Comparison of ENCODE assay signal across 15 mouse cellular contexts in the genomic region with DNA sequence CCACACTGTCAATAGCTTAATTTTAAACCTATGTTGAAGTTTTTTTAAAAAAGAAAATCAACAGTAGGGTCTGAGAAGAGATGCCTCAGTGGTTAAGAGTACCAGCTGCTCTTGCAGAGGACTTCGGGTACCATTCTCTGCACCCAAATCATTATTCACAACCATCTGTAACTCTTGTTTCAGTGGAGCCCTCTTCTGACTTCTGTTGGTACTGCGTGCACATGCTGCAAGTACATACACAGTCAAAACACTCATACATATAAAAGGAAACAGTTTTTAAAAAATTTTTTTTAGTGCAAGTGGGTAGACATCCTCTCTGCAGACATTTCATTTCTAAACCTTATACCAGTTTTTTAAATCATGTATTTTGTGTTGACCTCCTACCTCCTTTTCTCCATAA.
DNase-seq lines count a peak whose midpoint lies in the region; ATAC-seq lines count a peak whose summit lies in the region.
"Had no signal": no experiment of that assay in that cellular context is flagged by ENCODE, and none has a peak within 500 bp of the region (broad histone marks: within the 10 kb centered on the region; RNA-seq: fewer than 3 reads in every experiment).

No protein-coding gene starts in this region.

- no peaks in the 10 kb centered on the region for H3K36me3 ChIP-seq in kidney, embryonic 14.5 days (ENCODE audit: control insufficient read depth, insufficient read depth, low read length)
- H3K36me3 ChIP-seq in midbrain, embryonic 15.5 days (replicated peaks), result no peaks in the 10 kb centered on the region
- H3K36me3 ChIP-seq: embryonic facial prominence, embryonic 15.5 days; forebrain, embryonic 15.5 days; stomach, embryonic 15.5 days had no signal

- H3K27me3 ChIP-seq in kidney, embryonic 14.5 days (ENCODE audit: control insufficient read depth, insufficient read depth, low read length), result no peaks in the 10 kb centered on the region
- H3K27me3 ChIP-seq in midbrain, embryonic 15.5 days (replicated peaks), result no peaks in the 10 kb centered on the region
- H3K27me3 ChIP-seq: embryonic facial prominence, embryonic 15.5 days; forebrain, embryonic 15.5 days; stomach, embryonic 15.5 days had no signal

- H3K27ac ChIP-seq in kidney, embryonic 14.5 days (ENCODE audit: low read depth, low read length), result no peak overlapping the region
- no peak overlapping the region for H3K27ac ChIP-seq in midbrain, embryonic 15.5 days
- H3K27ac ChIP-seq: embryonic facial prominence, embryonic 15.5 days; forebrain, embryonic 15.5 days; stomach, embryonic 15.5 days had no signal

- H3K4me1 ChIP-seq in kidney, embryonic 14.5 days (ENCODE audit: control insufficient read depth, insufficient read depth, low read length), result no peaks in the 10 kb centered on the region
- H3K4me1 ChIP-seq in midbrain, embryonic 15.5 days, result no peaks in the 10 kb centered on the region
- H3K4me1 ChIP-seq: embryonic facial prominence, embryonic 15.5 days; forebrain, embryonic 15.5 days; stomach, embryonic 15.5 days had no signal

- no peak overlapping the region for H3K9ac ChIP-seq in kidney, embryonic 14.5 days (ENCODE audit: low read depth, low read length)
- no peak overlapping the region for H3K9ac ChIP-seq in midbrain, embryonic 15.5 days
- H3K9ac ChIP-seq: embryonic facial prominence, embryonic 15.5 days; forebrain, embryonic 15.5 days; stomach, embryonic 15.5 days had no signal

- H3K9me3 ChIP-seq in kidney, embryonic 14.5 days (ENCODE audit: control insufficient read depth, low read length), result no peaks in the 10 kb centered on the region
- H3K9me3 ChIP-seq in midbrain, embryonic 15.5 days, result no peaks in the 10 kb centered on the region
- H3K9me3 ChIP-seq: embryonic facial prominence, embryonic 15.5 days; forebrain, embryonic 15.5 days; stomach, embryonic 15.5 days had no signal

- WGBS in kidney, embryonic 14.5 days, result 87% methylated on average over 2 of the region's 2 CpGs
- 90% methylated on average over 2 of the region's 2 CpGs for WGBS in midbrain, embryonic 15.5 days

- peak; percentile 1 for DNase-seq in adrenal gland, postnatal 25 days
- no peak for DNase-seq in adrenal gland, adult 18-20 months (ENCODE audit: low spot score in 2 of 2)
- peak; percentile 9 for DNase-seq in kidney, adult 9 months
- peak; percentile 8 for DNase-seq in thymus, postnatal 4 days
- DNase-seq in thymus, postnatal 25 days, result no peak
- DNase-seq: B cell, adult 2 months; gastrocnemius, postnatal 36 days; layer of hippocampus, adult 9-11 months; lung, postnatal 14 days had no signal

- no peak for ATAC-seq in kidney, embryonic 14.5 days (ENCODE audit: low FRiP score, low TSS enrichment)
- ATAC-seq in midbrain, embryonic 15.5 days (replicated peaks), result no peak
- ATAC-seq in megakaryocyte-erythroid progenitor cell, adult 5-6 weeks (replicated peaks; ENCODE audit: low FRiP score, low TSS enrichment, poor library complexity, severe bottlenecking), result no peak
- ATAC-seq: forebrain, embryonic 15.5 days had no signal

- no peak overlapping the region for H3K4me2 ChIP-seq in kidney, embryonic 14.5 days (replicated peaks; ENCODE audit: low read depth, low read length)
- no peak overlapping the region for H3K4me2 ChIP-seq in midbrain, embryonic 15.5 days
- H3K4me2 ChIP-seq: embryonic facial prominence, embryonic 15.5 days; forebrain, embryonic 15.5 days; stomach, embryonic 15.5 days had no signal

- H3K4me3 ChIP-seq in kidney, embryonic 14.5 days (ENCODE audit: low read length), result no peak overlapping the region
- H3K4me3 ChIP-seq in midbrain, embryonic 15.5 days, result no peak overlapping the region
- H3K4me3 ChIP-seq: embryonic facial prominence, embryonic 15.5 days; forebrain, embryonic 15.5 days; stomach, embryonic 15.5 days had no signal

Comparison
In these comparisons a context has a peak if more than half of its experiments do, and no peak if none do; other contexts are left out.
1. DNase-seq: peak in adrenal gland, postnatal 25 days (single experiment), kidney, adult 9 months (single experiment) and thymus, postnatal 4 days (single experiment); none in adrenal gland, adult 18-20 months (0 of 2) and thymus, postnatal 25 days (single experiment).